Mouse (Mus musculus) heart, embryonic 14.5 days (tissue): ENCODE data around the gene Art4. TPM values are rescaled to one million over a fixed set of nuclear protein-coding genes. Genes with fewer than 3 reads are reported as not detected.

Source experiments
- ATAC-seq: fragments of 200-750 bp; cut with Nextera tagmentation; 2 replicates; pipeline ENCODE4 v1.8.0; 2017; ENCODE audit warnings: low read depth, moderate TSS enrichment; ENCODE audit not compliant: insufficient number of reproducible peaks, insufficient read depth, low FRiP score
- H3K27ac ChIP-seq, 2 experiments: fragments of 200-500 bp in 1 of 2; fragments of 300-500 bp in 1 of 2; sonication (generic) in 1 of 2; replicated peaks in 1 of 2; 2 replicates each; pipeline ENCODE4 v1.5.1; 2012 to 2014; ENCODE audit warnings: low read depth in 2 of 2, low read length in 2 of 2, control low read depth in 1 of 2, mild to moderate bottlenecking in 1 of 2, mixed read lengths in 1 of 2; ENCODE audit not compliant: control insufficient read depth in 1 of 2, insufficient read depth in 1 of 2
- H3K27me3 ChIP-seq: fragments of 300-500 bp; sonication (generic); 2 replicates; pipeline ENCODE4 v1.6.1; 2014; ENCODE audit warnings: mild to moderate bottlenecking, low read length, control low read depth; ENCODE audit not compliant: control insufficient read depth, insufficient read depth
- H3K36me3 ChIP-seq: fragments of 300-500 bp; sonication (generic); 2 replicates; pipeline ENCODE4 v1.6.1; 2014; ENCODE audit warnings: mild to moderate bottlenecking, control low read depth, low read length, mixed read lengths; ENCODE audit not compliant: control insufficient read depth, insufficient read depth
- H3K4me1 ChIP-seq, 2 experiments: fragments of 200-500 bp in 1 of 2; fragments of 300-500 bp in 1 of 2; sonication (generic) in 1 of 2; 2 replicates each; pipeline ENCODE4 v1.6.1; 2012 to 2014; ENCODE audit warnings: low read length in 2 of 2, control low read depth in 1 of 2, mixed read lengths in 1 of 2; ENCODE audit not compliant: control insufficient read depth in 2 of 2, insufficient read depth in 2 of 2
- H3K4me2 ChIP-seq: fragments of 300-500 bp; sonication (generic); 2 replicates; pipeline ENCODE4 v1.6.1; 2014; ENCODE audit warnings: mild to moderate bottlenecking, low read length
- H3K4me3 ChIP-seq, 2 experiments: fragments of 200-500 bp in 1 of 2; fragments of 300-500 bp in 1 of 2; sonication (generic) in 1 of 2; 2 replicates each; pipeline ENCODE4 v1.5.1; 2012 to 2014; ENCODE audit warnings: low read length in 2 of 2, mild to moderate bottlenecking in 2 of 2, control low read depth in 1 of 2, low read depth in 1 of 2, moderate library complexity in 1 of 2; ENCODE audit not compliant: control insufficient read depth in 1 of 2, insufficient read depth in 1 of 2
- H3K9ac ChIP-seq: fragments of 300-500 bp; sonication (generic); 2 replicates; pipeline ENCODE4 v1.6.1; 2014; ENCODE audit warnings: mild to moderate bottlenecking, low read length
- H3K9me3 ChIP-seq: fragments of 300-500 bp; sonication (generic); 2 replicates; pipeline ENCODE4 v1.6.1; 2016; ENCODE audit warnings: low read length, control low read depth; ENCODE audit not compliant: control insufficient read depth
- WGBS: fragments of 180-500 bp; shearing (Covaris S2); extraction: QIAGEN DNeasy Blood & Tissue Kit; methylation state at CpG from one replicate; pipeline ENCODE4 v1.1.7; 2014; 5-methylcytosine and 5-hydroxymethylcytosine counted together
- polyA plus RNA-seq: library from polyadenylated mRNA; unstranded; fragments of >200 nt; fragmentation: Nextera tagmentation; extraction: Ambion mirVana; gene quantifications from 2 replicates; pipeline ENCODE4 v1.2.1, GENCODE M21; 2014

The Art4 gene
- polyA plus RNA-seq, 1 experiment from 2014 or later, result 11.2 TPM

DNA sequence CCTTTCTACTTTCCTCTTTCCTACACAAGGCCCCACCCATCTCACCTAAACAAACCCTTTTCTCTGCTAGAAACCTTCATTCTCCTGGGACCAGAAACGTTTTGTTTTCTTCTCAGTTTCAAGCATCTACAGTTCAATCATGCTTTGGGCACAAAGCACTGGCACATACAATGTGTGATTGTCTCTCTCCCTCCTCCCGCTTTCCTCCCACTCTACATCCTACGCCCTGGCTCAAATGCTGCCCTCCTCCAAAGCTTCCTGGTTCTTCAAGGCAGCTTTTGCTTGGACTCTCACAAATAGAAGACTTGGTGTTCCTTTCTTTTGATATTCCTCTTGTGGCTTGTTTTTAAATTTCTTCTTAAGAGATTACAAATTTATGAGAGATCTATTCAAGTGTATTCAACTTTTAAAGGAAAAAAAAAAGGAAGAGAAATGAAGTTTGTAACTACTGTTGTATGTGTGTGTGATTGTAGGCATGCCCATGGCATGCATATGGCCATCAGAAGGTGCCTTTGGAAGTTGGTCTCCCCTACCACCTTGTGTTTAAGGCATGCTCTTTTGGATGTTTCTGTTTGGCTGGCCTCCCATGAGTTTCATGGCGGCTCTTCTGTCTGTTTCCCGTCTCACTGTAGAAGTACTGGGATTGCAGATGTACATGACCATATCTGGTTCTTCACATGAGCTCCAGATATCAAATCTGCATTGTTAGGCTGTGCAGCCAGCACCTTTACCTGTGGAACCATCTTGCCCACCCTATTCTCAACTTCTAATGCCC lies 11.6 kb downstream of the Art4 start:
- H3K9ac ChIP-seq, result no peak overlapping the region
- H3K27me3 ChIP-seq, result no peaks in the 10 kb centered on the region
- ATAC-seq, result no peak
- H3K4me1 ChIP-seq, result no peaks in the 10 kb centered on the region
- no peak overlapping the region for H3K27ac ChIP-seq
- peaks cover 23% of the 10 kb centered on the region; the same call in 1 of the 2 replicates for H3K36me3 ChIP-seq
- H3K9me3 ChIP-seq, result no peaks in the 10 kb centered on the region
- H3K4me3 ChIP-seq, result no peak overlapping the region
- WGBS, result 71% methylated on average over 5 of the region's 5 CpGs
- H3K4me2 ChIP-seq, result no peak overlapping the region

DNA sequence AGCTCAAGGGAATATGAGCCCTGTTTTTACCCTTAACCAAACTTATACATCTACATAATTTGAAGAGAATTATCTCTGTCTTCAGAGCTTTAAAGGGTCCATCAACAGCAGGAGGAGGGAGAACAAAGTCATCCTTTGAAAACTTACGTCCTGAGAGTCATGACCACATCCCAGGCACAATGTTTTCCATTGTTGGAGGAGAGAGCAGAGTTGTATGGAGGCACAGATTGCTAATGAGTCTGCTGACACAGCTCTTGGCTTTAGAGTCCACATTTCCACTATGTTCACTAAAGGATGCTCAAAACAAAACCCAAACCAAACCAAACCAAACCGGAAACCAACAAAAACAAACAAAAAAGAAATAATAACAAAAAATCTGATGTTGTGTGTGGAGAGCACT lies 12.6 kb downstream of the Art4 start:
- no peak for ATAC-seq
- no peak overlapping the region for H3K4me3 ChIP-seq
- WGBS, result 63% methylated on average over 2 of the region's 2 CpGs

DNA sequence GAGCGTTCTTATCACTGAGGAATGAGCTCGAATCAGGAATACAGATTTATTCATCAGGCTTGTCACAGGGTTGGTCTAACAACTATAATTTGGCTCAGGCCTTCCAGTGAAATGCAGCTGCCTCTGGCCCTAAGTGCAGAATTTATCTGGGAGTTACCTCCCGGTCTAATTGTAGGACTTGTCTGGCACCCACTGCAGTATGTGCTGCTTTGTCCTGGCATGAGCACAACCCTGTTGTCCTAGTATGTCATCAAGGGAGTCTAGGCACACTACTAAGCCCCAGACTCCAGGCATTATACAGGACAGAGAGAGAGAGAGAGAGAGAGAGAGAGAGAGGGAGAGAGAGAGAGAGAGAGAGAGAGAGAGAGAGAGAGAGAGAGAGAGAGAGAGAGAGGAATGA lies 20.2 kb downstream of the Art4 start:
- H3K27ac ChIP-seq, result no peak overlapping the region
- H3K4me3 ChIP-seq, result no peak overlapping the region
- H3K4me2 ChIP-seq, result no peak overlapping the region
- no peaks in the 10 kb centered on the region for H3K36me3 ChIP-seq
- H3K9me3 ChIP-seq, result no peaks in the 10 kb centered on the region
- H3K4me1 ChIP-seq, result no peaks in the 10 kb centered on the region
- no peaks in the 10 kb centered on the region for H3K27me3 ChIP-seq
- no peak for ATAC-seq
- 77% methylated on average over 3 of the region's 3 CpGs for WGBS
- H3K9ac ChIP-seq, result no peak overlapping the region

More for the DNA sequence above, 12.6 kb downstream of the Art4 start:
- Histone ChIP-seq H3K4me2 (no peak overlapping the region), H3K27ac (no peak overlapping the region), H3K9ac (no peak overlapping the region), H3K4me1 (no peaks in the 10 kb centered on the region), H3K27me3 (no peaks in the 10 kb centered on the region), H3K36me3 (peaks cover 16% of the 10 kb centered on the region; the same call in 1 of the 2 replicates), H3K9me3 (no peaks in the 10 kb centered on the region)

DNA sequence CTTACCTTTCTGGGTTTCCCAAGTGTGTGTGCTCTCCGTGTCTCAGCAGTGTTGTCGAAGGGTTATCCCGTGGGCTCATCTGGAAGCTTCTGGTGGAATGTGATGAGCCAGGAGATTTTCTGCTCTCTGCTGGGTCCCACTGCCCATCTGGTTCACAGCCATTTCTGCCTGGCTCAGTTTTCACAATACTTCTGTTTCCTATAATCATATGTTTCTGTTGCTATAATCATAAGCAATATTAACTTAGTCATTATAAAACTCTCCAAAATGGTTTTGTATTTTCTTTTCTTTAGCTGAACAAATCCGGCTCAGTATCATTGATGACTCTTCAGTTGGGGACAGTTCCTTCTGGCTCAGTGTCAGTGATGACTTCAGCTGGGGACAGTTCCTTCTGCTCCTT lies 22.2 kb downstream of the Art4 start, which contains the start of gene Smco3:
Gene Smco3, minus strand, starts transcription at position 101 of the 400 bp plus-strand sequence.
- Histone ChIP-seq H3K4me1 (no peaks in the 10 kb centered on the region), H3K4me2 (no peak within 1 kb of the TSS), H3K9ac (no peak within 1 kb of the TSS), H3K4me3 (no peak within 1 kb of the TSS), H3K27ac (no peak within 1 kb of the TSS), H3K9me3 (no peaks in the 10 kb centered on the region), H3K36me3 (no peaks in the 10 kb centered on the region), H3K27me3 (no peaks in the 10 kb centered on the region)
- WGBS, result 38% methylated on average over 4 of the region's 4 CpGs
- ATAC-seq, result no peak

DNA sequence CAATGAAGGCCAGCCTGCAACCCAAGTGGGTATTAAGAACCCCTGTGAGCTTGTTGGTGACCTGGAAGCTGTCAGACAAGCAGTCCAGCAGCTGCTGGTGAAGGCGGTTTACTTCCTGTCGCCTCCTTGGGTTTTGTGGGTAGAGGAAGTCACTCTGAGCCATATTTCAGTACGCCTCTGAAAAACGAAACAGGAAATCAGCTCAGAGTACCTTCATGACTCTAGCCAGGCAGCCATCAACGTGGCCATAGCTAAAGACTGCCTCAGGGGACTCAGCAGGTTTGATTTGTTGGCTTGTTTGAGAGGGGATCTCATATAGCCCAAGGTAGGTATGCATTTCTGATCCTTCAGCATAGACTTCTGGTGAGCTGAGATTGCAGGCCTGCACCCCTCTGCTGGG lies 25.8 kb downstream of the Art4 start:
- Histone ChIP-seq H3K27me3 (no peaks in the 10 kb centered on the region), H3K9ac (no peak overlapping the region), H3K9me3 (no peaks in the 10 kb centered on the region), H3K27ac (no peak overlapping the region), H3K36me3 (no peaks in the 10 kb centered on the region), H3K4me2 (no peak overlapping the region), H3K4me1 (peaks cover 0 to 5% of the 10 kb centered on the region in 2 experiments; a peak in 2 of 4 replicates), H3K4me3 (no peak overlapping the region)
- 60% methylated on average over 5 of the region's 5 CpGs for WGBS
- no peak for ATAC-seq

DNA sequence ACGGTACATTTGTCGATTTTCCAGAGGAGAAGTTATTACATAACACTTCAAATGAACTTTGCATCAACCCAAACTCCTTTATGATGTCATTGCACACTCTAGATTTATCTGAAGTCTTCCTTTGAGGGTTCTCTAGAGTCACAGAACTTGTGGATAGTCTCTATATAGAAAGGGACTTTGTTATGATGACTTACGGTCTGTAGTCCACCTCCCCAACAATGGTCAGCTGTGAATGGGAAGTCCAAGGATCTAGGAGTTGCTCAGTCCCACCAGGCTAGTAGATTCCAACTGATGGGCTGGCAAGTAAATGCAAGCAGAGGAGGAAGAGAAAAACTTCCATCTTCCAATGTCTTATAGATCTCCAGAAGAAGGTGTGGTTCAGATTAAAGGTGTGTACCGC lies 28.9 kb downstream of the Art4 start:
- Histone ChIP-seq H3K9ac (peak overlapping the region; percentile 76), H3K36me3 (peaks cover 22% of the 10 kb centered on the region), H3K27ac (peak overlapping the region; percentile 77 to 79; a peak in 3 of 4 replicates), H3K27me3 (no peaks in the 10 kb centered on the region), H3K4me3 (peak overlapping the region in 1 of 2 experiments; percentile 97; a peak in 3 of 4 replicates), H3K4me2 (peak overlapping the region; percentile 78), H3K9me3 (no peaks in the 10 kb centered on the region), H3K4me1 (peaks cover 0 to 9% of the 10 kb centered on the region in 2 experiments; a peak in 2 of 4 replicates)
- no peak for ATAC-seq
- WGBS, result 31% methylated on average over 4 of the region's 4 CpGs

DNA sequence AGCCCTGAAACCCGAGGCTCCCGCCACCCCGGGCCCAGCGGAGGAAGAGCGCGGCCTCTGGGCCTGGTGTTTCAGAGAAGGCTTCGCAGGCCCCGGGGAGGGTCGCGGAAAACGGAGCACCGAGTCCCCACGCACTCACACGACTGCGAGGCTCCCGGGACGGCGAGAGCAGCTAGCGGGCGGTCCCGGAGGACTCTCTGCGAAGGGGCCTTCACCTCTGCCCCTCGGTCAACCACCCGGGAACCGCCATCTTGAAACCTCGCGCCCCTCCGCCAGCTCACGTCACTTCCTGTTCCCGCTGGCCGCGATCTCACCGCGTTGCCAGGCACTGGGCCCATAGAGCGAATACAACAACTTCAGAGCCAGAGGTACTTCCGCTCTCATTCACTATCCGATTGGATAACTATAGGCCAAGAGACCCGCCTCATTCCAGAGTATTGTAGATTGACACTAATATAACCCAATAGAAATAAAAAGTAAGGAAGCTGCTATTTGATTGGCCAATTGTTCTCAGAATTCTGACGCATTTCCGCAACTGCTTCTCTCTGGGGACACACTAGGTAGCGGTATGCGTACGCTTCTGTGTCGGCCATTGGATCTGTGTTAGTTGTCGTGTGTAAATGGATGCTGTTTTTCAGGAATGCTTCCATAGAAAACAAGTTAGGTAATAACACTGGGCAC lies 29.5 kb downstream of the Art4 start, which contains the start of gene Wbp11:
Gene Wbp11, minus strand, starts transcription at position 353 of the 681 bp plus-strand sequence.
- under 1% methylated on average over 45 of the region's 45 CpGs for WGBS

More for the DNA sequence above, 29.5 kb downstream of the Art4 start, which contains the start of gene Wbp11:
- H3K9me3 ChIP-seq, result no peaks in the 10 kb centered on the region
- ATAC-seq, result peak; percentile 100
- H3K4me1 ChIP-seq, result peaks cover 0 to 9% of the 10 kb centered on the region in 2 experiments; a peak in 2 of 4 replicates
- peak within 1 kb of the TSS; percentile 77 to 79 for H3K27ac ChIP-seq
- no peaks in the 10 kb centered on the region for H3K27me3 ChIP-seq
- peak within 1 kb of the TSS; percentile 72 to 97 for H3K4me3 ChIP-seq
- peaks cover 26% of the 10 kb centered on the region for H3K36me3 ChIP-seq
- peak within 1 kb of the TSS; percentile 99 for H3K9ac ChIP-seq
- peak within 1 kb of the TSS; percentile 90 for H3K4me2 ChIP-seq
